Mouse (Mus musculus) cerebellum, postnatal 4 days (tissue): ENCODE results near the gene Nek3.

ENCODE experiments used
- DNase-seq, 2 experiments: peaks; one replicate each; pipeline ENCODE4 v3.0.0; 2022; ENCODE audit warnings: low spot score in 2 of 2, mixed read lengths in 1 of 2

The Nek3 gene

DNA sequence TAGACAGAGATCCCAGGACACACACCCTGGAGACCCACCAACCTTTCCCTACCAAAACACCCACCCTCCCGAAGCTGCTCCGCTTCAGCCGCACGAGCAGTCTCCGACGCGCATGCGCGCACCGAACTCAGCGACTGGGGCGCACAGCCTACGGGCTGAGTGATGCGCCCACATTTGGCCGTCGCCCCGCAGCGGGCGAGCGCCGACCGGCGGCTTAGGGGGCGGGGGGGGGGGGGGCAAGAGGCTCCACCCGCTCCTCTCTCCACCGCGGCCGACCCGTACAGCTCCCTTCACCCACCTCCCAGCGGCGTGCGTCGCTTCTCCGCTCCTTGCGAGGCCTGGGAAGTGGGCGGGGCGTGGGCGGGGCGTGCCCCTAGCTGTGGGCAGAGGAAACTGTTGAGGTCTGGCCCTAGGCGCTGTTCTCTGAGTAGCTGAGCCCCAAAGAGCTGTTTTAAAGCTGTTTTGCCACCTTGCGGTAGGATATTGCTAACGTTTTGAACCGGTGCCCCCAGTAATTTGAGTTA lies at the start of gene Nek3:
Gene Nek3 (minus strand): TSS at position 356 of the 524 bp plus-strand sequence.
- DNase-seq = peak; percentile 33 to 80

DNA sequence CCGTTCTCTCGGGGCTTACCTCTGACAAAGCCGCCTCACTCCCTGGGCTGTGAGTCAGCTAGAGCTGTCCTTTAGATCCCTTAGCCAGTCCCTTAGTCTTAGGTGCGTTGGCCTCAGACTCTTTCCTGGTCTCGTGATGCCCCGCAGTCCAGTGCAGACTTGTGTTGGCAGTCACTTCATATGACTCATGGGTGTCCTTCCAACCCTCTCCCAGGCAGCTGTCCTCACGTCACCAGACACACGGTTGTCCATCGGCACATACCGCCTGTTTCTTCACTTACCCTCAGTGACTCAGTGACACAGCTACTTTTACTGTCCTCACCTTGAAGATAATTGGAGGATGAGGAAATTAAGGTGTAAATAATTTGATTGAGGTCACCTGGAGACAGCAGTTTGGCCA lies 48.6 kb upstream of the Nek3 start:
- DNase-seq = no peak

DNA sequence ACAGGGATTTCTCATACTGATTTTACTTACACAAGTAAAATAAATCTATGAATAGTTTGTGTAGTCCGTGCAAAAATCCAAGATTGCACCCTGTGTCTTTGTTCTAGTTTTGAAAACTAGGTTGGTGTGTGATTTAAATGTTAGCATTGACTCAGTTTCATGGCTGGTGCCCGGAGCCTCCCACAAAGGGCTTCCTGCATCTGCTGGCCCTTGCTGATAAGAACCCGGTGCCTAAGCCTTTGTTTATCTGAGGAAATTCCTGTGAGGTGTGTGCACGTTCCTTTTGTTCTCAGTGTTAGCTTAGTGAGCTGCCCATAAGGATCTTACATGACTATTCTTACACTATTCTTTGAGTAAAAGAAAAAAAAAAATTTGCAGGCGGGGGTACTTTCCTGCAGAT lies 42.8 kb upstream of the Nek3 start:
- DNase-seq = no peak

DNA sequence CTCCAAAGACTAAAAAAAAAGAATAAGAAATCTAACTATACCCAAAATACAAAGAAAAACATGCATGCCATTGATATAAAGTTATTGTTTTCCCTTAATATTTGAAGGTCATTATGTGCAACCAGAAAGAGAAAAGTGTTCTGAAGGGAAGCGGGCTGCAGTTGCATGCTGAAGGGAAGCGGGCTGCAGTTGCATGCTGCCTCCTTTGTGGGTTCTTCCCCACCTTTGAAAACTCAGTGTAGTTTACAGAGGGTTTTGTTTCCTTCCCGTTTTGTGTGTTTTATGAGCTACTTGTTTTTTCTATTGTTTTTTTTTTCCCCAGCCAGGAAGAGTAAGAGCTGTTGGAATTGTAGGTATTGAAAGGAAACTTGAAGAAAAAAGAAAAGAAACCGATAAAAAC lies 41.3 kb upstream of the Nek3 start:
- DNase-seq = no peak

DNA sequence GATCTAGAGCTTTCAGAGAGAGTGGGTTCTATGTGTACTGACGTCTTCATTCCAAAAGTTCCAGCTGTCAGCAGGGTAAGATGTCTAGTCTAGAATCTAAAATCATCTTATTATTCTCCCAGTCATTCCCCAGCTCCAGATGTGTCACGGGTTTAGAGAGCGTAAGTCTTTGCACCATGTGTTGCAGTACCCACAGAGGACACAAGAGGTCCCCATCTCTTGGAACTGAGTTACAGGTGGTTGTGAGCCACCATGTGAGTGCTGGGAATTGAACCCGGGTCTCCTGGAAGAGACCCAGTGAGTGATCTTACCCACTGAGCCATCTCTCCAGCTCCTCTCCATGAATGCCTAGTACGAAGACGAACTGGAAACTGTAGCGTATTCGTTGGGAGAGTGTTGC lies 33.2 kb upstream of the Nek3 start:
- no peak for DNase-seq

DNA sequence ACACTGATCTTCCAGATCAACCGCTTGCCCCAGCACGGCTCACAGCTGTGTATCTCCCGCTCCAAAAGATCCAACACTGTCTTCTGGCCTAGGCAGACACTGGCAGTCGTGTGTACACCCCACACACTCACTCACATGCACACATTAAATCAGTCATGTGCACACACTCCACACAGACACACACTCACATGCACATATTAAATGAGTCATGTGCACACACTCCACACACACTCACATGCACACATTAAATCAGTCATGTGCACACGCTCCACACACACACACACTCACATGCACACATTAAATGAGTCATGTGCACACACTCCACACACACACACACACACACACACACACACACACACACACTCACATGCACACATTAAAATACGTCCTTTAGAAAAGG lies 31.7 kb upstream of the Nek3 start:
- DNase-seq = no peak

DNA sequence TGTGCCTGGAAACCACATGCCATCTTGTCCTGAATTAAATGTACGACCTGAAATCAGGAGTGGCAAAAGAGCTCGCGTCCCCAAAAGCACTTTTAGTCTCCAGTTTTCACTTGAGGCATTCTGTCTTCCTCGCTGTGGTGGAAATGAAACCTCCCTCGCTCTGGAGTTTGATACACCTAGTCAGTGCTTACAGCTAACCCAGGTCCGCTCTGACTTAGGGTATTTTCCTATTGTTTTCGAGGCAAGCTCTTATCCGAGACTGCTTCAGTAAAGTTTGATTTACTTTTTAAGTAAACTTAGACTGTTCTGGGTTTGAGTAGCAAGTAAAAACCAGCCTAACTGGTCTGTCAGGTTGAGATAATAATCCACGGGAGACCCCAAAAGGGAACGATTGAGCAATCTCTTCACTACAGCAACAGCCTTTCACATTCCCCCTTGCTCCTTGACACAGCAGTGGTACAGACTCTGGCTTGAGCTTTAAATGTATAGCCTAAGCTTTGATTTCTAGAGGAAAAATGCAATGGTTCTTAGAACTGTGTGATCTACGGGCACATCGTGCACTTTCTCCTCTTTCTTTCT lies 27.3 kb upstream of the Nek3 start:
- no peak for DNase-seq

DNA sequence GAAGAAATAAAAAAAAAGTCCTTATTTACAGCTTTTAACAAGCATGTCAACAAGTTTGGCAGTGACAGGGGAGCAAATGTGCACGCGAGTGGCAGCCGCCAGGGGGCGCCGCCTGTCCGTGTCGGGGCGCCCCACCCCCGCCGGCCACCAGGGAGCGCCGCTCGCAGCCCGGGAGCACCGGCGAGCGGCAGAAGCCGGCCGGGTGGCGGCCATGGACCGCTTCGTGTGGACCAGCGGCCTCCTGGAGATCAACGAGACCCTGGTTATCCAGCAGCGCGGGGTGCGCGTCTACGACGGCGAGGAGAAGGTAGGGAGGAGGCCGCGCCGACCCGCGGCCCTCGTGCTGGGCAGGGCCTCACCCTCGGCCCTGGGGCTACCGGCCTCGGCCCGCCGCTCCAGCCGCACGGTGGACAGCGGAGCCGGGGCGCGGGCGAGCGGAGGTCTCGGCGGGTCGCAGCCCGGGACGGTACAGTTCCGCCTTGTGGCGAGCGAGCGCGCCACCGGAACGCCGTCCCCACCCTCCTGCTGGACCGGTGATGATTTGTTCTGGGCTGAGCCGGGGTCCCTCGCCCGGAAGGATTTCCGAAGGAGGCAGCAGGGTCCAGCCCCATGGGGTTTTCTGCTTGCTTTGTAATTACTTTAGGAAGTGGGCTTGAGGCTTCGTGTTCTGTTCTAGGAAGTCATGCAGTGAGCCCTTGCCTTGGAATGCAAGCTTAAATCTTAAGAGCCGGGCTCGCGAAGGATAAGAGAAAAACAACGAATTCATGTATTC lies 26.6 kb upstream of the Nek3 start, which contains the start of gene Vps36:
Gene Vps36 (plus strand): TSS at position 150 of the 772 bp plus-strand sequence.
- DNase-seq = peak; percentile 82 to 94

DNA sequence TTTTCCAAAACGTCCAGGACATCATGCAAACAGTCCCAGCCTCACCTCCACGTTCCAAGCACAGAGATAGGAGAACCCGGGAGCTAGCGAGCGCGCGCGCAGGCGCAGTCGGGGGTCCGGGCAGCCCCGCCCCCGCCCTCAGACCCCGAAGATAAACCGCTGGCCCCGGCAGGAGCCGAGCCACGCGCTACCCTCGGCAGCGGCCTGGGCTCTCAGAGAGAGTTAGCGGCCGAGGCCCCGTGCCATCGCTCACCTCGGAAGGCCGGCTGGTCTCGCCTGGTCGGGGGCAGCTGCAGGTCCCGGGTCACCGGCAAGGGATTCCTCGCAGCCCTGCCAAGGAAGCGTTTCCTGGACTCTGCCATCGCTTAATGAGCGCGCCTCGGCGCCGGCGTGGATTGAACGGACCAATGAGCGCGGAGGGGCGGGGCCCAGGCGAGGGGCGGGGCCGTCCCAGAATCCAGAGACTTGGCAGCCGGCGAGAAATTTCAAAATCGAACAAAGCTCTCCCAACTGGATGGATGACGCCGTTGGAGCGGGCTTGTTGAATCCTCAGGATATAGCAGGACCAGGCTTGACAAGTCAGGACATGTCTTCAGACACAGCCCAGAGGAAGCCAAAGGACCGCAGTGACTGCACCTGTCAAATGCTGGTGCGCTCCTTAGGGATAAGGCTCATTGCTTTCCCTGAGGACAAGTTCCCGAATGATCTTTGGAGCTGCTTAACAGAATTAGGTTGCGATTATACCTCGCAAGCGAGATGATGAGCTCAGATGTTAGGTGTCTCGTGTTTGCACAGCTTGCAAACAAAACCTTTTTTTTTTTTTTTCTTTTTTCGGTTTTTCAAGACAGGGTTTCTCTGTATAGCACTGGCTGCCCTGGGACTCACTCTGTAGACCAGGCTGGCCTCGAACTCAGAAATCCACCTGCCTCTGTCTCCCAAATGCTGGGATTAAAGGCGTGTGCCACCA lies 19.5 kb upstream of the Nek3 start, which contains the start of gene Ckap2:
Gene Ckap2 (minus strand): TSS at position 389 of the 967 bp plus-strand sequence.
- peak; percentile 81 to 92 for DNase-seq

DNA sequence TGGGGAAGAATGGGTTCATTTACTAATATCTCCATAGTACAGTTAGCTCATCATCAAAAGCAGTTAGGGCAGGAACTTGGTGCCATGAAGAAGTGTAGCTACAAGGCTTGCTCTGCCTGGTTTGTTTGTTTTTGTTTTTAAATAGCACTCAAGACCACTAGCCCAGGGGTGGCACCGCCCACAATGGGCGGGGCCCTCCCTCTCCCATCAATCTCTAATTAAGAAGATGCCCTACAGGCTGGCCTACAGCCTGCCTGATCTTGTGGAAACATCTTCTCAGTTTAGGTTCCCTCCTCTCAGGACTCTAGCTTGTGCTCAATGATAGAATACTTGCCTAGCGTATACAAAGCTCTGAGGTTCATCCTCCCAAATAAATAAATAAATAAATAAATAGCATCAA lies 18.6 kb upstream of the Nek3 start:
- DNase-seq = peak in 1 of 2 experiments; percentile 25

DNA sequence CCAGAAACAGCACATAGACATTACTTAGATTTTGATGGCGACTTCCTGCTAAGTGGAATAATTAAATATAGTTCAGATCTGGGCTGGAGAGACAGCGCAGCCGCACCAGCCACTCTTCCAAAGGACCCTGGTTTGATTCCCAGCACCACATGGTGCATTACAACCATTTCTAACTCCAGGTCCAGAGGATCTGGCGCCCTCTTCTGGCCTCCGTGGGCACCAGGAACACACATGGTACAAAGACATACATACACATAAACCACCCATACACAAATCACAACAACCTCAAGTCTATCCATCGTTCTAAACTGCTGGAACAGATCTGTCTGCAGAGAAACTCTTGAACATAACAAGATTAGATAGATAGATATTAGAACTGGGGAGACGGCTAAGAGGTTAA lies 9.7 kb upstream of the Nek3 start:
- DNase-seq = no peak

DNA sequence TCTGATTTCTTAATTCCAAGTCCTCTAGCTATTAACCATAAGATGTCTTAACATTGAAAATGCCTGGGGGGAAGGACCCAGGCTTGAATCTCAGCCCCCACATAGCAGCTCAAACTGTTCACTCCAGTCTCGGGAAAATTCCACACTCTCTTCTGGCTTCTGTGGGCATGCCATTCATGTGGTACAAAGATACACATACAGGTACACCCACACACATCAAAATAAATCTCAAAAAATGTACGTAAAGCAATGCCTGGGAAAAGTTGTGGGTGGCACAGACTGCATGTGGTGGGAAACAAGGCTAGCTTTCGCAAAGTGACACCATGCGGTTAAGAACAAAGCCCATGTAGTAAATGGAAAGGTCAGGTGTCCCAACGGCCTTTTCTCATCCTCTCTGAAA lies 2.9 kb upstream of the Nek3 start:
- DNase-seq = no peak

DNA sequence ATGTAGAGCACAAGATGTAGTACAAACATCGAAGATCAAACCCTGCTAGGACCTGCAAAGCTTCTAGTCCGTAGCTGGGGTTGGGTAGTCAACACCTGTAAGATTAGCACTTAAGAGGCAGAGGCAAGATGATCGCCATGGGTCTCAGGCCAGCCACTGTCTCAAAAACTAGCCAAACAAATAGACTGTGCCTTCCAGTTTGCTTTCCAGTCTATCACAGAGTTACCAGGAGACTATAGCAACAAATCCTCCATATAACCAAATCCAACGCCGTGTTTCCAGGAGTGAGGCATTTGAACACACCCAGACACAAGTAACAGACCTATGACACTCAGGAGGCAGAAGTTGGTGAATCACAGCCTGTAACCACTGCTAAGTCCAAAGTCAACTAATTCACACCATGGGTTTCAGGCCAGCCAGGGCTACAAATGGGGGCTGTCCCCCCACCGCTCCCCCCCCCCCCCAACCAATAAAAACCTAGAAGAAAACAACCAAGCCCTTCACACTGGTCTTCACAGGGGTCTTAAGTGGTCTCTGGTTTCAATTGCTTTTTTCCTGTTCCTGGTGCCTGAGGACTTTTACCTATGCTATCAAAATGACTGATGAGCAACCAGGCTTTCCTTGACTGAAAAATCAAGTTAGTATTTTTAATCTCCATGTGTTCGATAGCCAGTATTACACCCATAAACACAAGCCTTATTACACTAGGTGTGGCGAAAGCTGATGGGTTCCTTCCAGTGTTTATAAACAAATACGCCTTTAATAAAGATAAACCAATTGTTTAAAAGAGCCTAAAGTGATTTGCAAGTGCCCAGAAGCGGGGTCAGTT lies 770 bp downstream of the Nek3 start:
- DNase-seq = no peak

DNA sequence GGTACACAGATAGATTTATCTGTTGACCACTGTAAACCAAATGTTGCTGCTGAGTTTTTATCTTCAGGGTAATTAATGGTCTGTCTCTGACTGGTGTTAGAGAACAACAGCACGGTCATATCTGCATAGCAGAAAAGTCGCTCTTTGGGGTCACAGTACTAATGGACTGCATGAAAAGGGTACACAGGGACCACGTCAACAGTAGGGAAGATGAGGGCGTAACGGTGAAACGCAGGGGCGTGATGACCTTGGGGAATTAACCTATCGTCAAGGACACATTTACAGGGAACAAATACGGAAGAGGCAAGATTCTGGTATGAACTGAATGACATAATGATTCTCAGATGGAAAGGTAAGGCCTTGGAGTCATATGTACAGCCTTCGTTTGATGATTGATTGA lies 1.8 kb downstream of the Nek3 start:
- DNase-seq = no peak

DNA sequence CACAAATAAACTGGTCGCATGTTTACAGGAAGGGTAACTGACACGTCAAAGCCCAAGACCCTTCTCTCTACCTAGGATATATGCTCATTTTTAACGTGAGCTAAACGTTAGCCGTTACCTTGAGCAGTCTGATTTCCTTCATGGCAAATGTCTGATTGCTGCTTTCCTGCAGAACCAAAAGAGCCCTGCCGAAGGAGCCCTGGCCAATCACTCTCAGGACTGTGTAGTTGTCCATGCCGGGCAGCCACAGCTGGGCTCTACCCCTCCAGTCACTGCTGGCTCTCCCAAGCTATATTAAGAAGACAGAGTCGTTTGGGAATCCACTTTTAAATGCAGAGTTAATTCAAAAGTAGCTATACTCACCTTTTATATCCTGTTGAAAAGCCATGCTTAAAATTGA lies 4.0 kb downstream of the Nek3 start:
- DNase-seq = no peak

DNA sequence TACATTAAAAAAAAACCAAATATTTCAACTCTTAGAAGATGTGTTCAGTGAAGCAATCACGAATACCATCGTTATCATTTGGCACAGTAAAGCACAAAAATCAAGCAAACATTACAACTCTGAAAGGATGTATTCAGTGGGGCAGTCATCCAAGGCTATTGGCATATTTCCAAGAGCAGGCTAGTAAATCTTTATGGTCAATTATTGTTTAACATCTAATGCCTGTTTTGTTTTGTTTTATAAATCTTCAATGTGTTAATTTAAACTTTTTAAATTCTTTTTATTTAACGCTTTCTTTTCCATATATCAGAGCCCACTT lies 15.9 kb downstream of the Nek3 start:
- DNase-seq = no peak

DNA sequence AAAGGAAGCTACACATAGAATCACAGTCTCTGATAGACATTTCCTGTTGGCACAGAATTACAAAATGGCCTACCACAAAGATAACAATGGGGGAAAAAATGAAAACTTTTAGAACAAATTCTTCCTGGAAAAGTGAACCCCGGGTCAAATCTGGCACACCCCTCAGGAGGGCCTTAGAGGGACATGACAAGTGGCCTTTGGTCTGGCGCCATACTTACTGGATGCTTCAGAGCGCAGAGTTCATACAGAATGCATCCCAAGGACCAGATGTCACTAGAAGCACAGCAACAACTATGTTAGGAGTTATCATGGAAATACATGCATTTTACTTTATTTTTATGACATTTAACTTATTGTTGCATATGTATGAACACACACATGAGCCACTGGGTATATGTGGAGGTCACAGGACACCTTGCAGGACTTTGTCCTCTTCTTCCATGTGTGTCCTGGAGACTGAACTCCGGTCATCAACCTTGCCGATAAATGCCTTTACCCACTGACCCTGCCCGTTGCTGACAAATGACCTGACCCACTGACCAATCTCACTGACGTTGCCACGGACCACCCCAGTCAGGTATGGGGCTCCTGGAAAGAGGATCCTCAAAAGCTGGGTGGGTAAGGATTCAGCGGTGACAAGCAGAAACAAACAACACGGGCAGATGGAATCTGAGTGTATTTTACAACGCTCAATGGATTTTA lies 16.4 kb downstream of the Nek3 start:
- DNase-seq = no peak

DNA sequence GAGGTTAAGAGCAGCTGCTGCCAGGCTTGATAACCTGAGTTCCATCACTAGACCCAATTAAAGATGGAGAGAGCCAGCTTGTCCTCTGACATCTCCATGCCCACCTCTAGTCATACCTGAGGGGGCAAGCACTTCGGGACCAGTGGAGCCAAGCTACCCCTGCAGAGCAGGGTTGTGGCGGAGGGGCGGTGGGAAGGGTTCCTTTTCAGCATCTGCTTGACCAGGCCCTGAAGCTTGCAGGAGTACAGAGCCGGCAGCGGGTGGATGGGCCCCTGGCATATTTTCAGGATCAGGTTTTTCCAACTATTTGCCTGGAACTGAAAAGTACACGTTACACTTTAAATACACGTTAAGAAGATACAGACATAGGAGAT lies 17.9 kb downstream of the Nek3 start:
- DNase-seq = no peak

DNA sequence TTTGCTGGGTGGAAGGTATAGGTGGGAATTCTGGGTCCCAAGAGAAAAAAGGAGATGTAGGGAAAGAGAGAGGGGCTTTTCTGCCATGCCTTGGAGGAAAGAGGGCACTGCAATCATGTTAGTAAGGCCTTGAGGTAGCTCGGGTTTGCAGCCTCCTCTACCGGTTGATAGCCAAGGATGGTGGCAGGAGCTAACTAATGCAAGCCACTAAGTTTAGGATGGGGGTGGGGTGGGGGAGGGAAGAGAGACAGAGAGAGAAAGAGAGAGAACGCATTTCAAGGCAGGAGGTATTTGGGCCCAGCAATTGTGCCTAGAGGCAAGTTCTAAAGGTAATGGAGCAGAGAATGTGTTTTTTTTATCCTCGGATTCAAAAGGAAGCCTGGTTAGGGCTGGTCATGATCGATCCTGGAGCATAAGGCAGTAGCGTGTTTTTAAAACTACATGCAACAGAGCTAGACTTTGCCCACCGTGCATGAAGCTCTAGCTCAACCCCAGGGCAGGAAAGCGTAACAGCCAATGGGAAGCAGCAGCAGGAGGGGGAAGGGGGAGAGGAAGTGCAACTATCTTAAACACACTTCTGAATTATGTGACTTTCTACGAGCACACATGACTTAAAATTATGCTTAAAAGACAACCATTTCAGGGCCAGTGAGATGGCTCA lies 18.4 kb downstream of the Nek3 start:
- DNase-seq = no peak

DNA sequence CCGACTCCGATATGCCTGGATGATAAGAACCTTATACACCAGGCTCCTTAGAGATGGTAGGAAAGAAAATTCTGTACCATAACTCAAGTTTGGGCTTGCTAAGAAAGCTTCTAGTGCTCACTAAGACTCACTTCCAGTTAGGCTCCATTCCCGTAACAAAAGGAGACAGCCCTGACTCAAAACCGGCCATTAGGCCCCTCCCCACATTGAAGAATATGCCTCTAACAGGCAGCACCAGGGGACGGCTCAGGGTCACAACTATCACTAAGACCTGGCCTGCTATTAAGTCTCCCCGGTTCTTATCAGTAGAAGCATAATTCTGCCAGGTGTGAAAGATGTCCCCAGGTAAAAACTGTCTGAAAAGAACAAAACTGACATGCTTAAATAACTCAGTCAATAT lies 20.4 kb downstream of the Nek3 start:
- no peak for DNase-seq
